Mouse (Mus musculus): ENCODE data around the gene Vav2. TPM values are rescaled to one million over a fixed set of nuclear protein-coding genes. Genes with fewer than 3 reads are reported as not detected.

Gene Vav2
- polyA plus RNA-seq, 1 experiment: 24.6 TPM

GRCm38 (mm10) chr2:27296656-27297406 lies 130.0 kb downstream of the Vav2 start:
- H3K27me3 ChIP-seq (ENCODE audit: control insufficient read depth, insufficient read depth, low read length, poor library complexity, severe bottlenecking): no peaks in the 10 kb centered on the region
- H3K9ac ChIP-seq (ENCODE audit: low read depth, poor library complexity, severe bottlenecking): no peak overlapping the region
- no peak for TF ChIP-seq CTCF (IDR thresholded peaks at IDR 0.05; ENCODE audit: low read depth, low read length)
- TF ChIP-seq POLR2A (IDR thresholded peaks at IDR 0.05; ENCODE audit: insufficient read depth, low read length): no peak
- no peak for TF ChIP-seq EP300 (IDR thresholded peaks at IDR 0.05; ENCODE audit: insufficient read depth, low read depth, low read length)
- no peaks in the 10 kb centered on the region for H3K9me3 ChIP-seq (replicated peaks; ENCODE audit: control insufficient read depth, insufficient read depth, low read length, poor library complexity, severe bottlenecking)
- H3K4me1 ChIP-seq (ENCODE audit: control insufficient read depth, insufficient read depth, low read length): no peaks in the 10 kb centered on the region
- H3K4me3 ChIP-seq (ENCODE audit: low read depth, low read length): no peak overlapping the region
- no peaks in the 10 kb centered on the region for H3K36me3 ChIP-seq (ENCODE audit: control insufficient read depth, insufficient read depth, low read length, poor library complexity, severe bottlenecking)
- no peak overlapping the region for H3K27ac ChIP-seq (ENCODE audit: insufficient read depth, low read length)

- no peak overlapping the region for H3K27ac ChIP-seq (ENCODE audit: insufficient read depth, low read length)
- no peaks in the 10 kb centered on the region for H3K36me3 ChIP-seq (ENCODE audit: control insufficient read depth, insufficient read depth, low read length, poor library complexity, severe bottlenecking)
- H3K9me3 ChIP-seq (replicated peaks; ENCODE audit: control insufficient read depth, insufficient read depth, low read length, poor library complexity, severe bottlenecking): no peaks in the 10 kb centered on the region
- no peak overlapping the region for H3K4me3 ChIP-seq (ENCODE audit: low read depth, low read length)
- H3K9ac ChIP-seq (ENCODE audit: low read depth, poor library complexity, severe bottlenecking): no peak overlapping the region
- TF ChIP-seq POLR2A (IDR thresholded peaks at IDR 0.05; ENCODE audit: insufficient read depth, low read length) (no peak), EP300 (IDR thresholded peaks at IDR 0.05; ENCODE audit: insufficient read depth, low read depth, low read length) (no peak)
- no peaks in the 10 kb centered on the region for H3K27me3 ChIP-seq (ENCODE audit: control insufficient read depth, insufficient read depth, low read length, poor library complexity, severe bottlenecking)
- H3K4me1 ChIP-seq (ENCODE audit: control insufficient read depth, insufficient read depth, low read length): no peaks in the 10 kb centered on the region
These were observed 132.1 kb downstream of the Vav2 start for GRCm38 (mm10) chr2:27294777-27295176.

GRCm38 (mm10) chr2:27289019-27289418 lies 137.8 kb downstream of the Vav2 start:
- no peaks in the 10 kb centered on the region for H3K27me3 ChIP-seq (ENCODE audit: control insufficient read depth, insufficient read depth, low read length, poor library complexity, severe bottlenecking)
- peak; percentile 78 for TF ChIP-seq CTCF (IDR thresholded peaks at IDR 0.05; ENCODE audit: low read depth, low read length)
- 0 out of 2 replicates have a peak, but pooled peaks have one; percentile 27 for TF ChIP-seq EP300 (IDR thresholded peaks at IDR 0.05; ENCODE audit: insufficient read depth, low read depth, low read length)
- no peak for TF ChIP-seq POLR2A (IDR thresholded peaks at IDR 0.05; ENCODE audit: insufficient read depth, low read length)
- H3K4me1 ChIP-seq (ENCODE audit: control insufficient read depth, insufficient read depth, low read length): no peaks in the 10 kb centered on the region
- H3K9me3 ChIP-seq (replicated peaks; ENCODE audit: control insufficient read depth, insufficient read depth, low read length, poor library complexity, severe bottlenecking): no peaks in the 10 kb centered on the region
- no peak overlapping the region for H3K9ac ChIP-seq (ENCODE audit: low read depth, poor library complexity, severe bottlenecking)
- no peak overlapping the region for H3K27ac ChIP-seq (ENCODE audit: insufficient read depth, low read length)
- H3K4me3 ChIP-seq (ENCODE audit: low read depth, low read length): no peak overlapping the region
- no peaks in the 10 kb centered on the region for H3K36me3 ChIP-seq (ENCODE audit: control insufficient read depth, insufficient read depth, low read length, poor library complexity, severe bottlenecking)

- H3K9ac ChIP-seq (ENCODE audit: low read depth, poor library complexity, severe bottlenecking): no peak overlapping the region
- TF ChIP-seq POLR2A (IDR thresholded peaks at IDR 0.05; ENCODE audit: insufficient read depth, low read length) (no peak), CTCF (IDR thresholded peaks at IDR 0.05; ENCODE audit: low read depth, low read length) (no peak), EP300 (IDR thresholded peaks at IDR 0.05; ENCODE audit: insufficient read depth, low read depth, low read length) (no peak)
- no peak overlapping the region for H3K4me3 ChIP-seq (ENCODE audit: low read depth, low read length)
- no peak overlapping the region for H3K27ac ChIP-seq (ENCODE audit: insufficient read depth, low read length)
- no peaks in the 10 kb centered on the region for H3K9me3 ChIP-seq (replicated peaks; ENCODE audit: control insufficient read depth, insufficient read depth, low read length, poor library complexity, severe bottlenecking)
- no peaks in the 10 kb centered on the region for H3K36me3 ChIP-seq (ENCODE audit: control insufficient read depth, insufficient read depth, low read length, poor library complexity, severe bottlenecking)
- no peaks in the 10 kb centered on the region for H3K27me3 ChIP-seq (ENCODE audit: control insufficient read depth, insufficient read depth, low read length, poor library complexity, severe bottlenecking)
- no peaks in the 10 kb centered on the region for H3K4me1 ChIP-seq (ENCODE audit: control insufficient read depth, insufficient read depth, low read length)
These were observed 139.7 kb downstream of the Vav2 start for GRCm38 (mm10) chr2:27286971-27287710.

GRCm38 (mm10) chr2:27284441-27284840 lies 142.4 kb downstream of the Vav2 start:
- H3K4me1 ChIP-seq (ENCODE audit: control insufficient read depth, insufficient read depth, low read length): no peaks in the 10 kb centered on the region
- H3K27me3 ChIP-seq (ENCODE audit: control insufficient read depth, insufficient read depth, low read length, poor library complexity, severe bottlenecking): no peaks in the 10 kb centered on the region
- H3K9me3 ChIP-seq (replicated peaks; ENCODE audit: control insufficient read depth, insufficient read depth, low read length, poor library complexity, severe bottlenecking): no peaks in the 10 kb centered on the region
- H3K4me3 ChIP-seq (ENCODE audit: low read depth, low read length): no peak overlapping the region
- TF ChIP-seq CTCF (IDR thresholded peaks at IDR 0.05; ENCODE audit: low read depth, low read length) (no peak), POLR2A (IDR thresholded peaks at IDR 0.05; ENCODE audit: insufficient read depth, low read length) (no peak), EP300 (IDR thresholded peaks at IDR 0.05; ENCODE audit: insufficient read depth, low read depth, low read length) (no peak)
- H3K9ac ChIP-seq (ENCODE audit: low read depth, poor library complexity, severe bottlenecking): no peak overlapping the region
- H3K27ac ChIP-seq (ENCODE audit: insufficient read depth, low read length): no peak overlapping the region
- H3K36me3 ChIP-seq (ENCODE audit: control insufficient read depth, insufficient read depth, low read length, poor library complexity, severe bottlenecking): no peaks in the 10 kb centered on the region

- no peak overlapping the region for H3K9ac ChIP-seq (ENCODE audit: low read depth, poor library complexity, severe bottlenecking)
- H3K4me1 ChIP-seq (ENCODE audit: control insufficient read depth, insufficient read depth, low read length): no peaks in the 10 kb centered on the region
- no peaks in the 10 kb centered on the region for H3K9me3 ChIP-seq (replicated peaks; ENCODE audit: control insufficient read depth, insufficient read depth, low read length, poor library complexity, severe bottlenecking)
- no peak overlapping the region for H3K4me3 ChIP-seq (ENCODE audit: low read depth, low read length)
- H3K27ac ChIP-seq (ENCODE audit: insufficient read depth, low read length): no peak overlapping the region
- TF ChIP-seq CTCF (IDR thresholded peaks at IDR 0.05; ENCODE audit: low read depth, low read length) (no peak), EP300 (IDR thresholded peaks at IDR 0.05; ENCODE audit: insufficient read depth, low read depth, low read length) (no peak), POLR2A (IDR thresholded peaks at IDR 0.05; ENCODE audit: insufficient read depth, low read length) (no peak)
- no peaks in the 10 kb centered on the region for H3K27me3 ChIP-seq (ENCODE audit: control insufficient read depth, insufficient read depth, low read length, poor library complexity, severe bottlenecking)
- H3K36me3 ChIP-seq (ENCODE audit: control insufficient read depth, insufficient read depth, low read length, poor library complexity, severe bottlenecking): no peaks in the 10 kb centered on the region
These were observed 145.1 kb downstream of the Vav2 start for GRCm38 (mm10) chr2:27281771-27282170.

Measured in ES-Bruce4 (cell line).